Mouse (Mus musculus) frontal cortex, postnatal 25 days (tissue): ENCODE results near the gene Adamts1.

Experiments
- DNase-seq, 2 experiments: peaks; one replicate each; pipeline ENCODE4 v3.0.0; 2022; ENCODE audit warnings: low spot score in 2 of 2

The Adamts1 gene

DNA sequence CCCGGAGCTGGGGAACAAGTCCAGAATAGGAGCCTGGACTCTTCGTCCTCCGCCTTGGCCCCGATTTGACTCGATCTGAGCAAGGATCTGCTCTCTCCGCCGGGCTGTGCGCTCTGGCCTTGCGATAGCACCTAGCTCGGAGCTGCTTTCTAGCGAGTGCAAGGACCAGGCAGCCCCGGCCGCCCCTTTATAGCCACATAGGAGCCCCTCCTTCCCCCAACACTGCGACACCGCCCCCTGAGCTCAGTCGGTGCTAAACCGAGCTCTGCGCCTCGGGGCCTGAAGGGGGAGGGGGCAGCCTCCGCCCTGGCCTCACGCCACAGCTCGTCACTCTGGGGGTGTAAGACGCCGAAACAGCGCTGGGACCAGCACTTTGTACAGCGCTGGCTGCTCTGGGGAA is at the start of gene Adamts1:
TSS of gene Adamts1 (minus strand) at position 160 of the 400 bp plus-strand sequence.
- peak; percentile 29 to 43 for DNase-seq

- DNase-seq = no peak
Observed at GRCm38 (mm10) chr16:85827066-85827465, 24.2 kb upstream of the Adamts1 start.

DNA sequence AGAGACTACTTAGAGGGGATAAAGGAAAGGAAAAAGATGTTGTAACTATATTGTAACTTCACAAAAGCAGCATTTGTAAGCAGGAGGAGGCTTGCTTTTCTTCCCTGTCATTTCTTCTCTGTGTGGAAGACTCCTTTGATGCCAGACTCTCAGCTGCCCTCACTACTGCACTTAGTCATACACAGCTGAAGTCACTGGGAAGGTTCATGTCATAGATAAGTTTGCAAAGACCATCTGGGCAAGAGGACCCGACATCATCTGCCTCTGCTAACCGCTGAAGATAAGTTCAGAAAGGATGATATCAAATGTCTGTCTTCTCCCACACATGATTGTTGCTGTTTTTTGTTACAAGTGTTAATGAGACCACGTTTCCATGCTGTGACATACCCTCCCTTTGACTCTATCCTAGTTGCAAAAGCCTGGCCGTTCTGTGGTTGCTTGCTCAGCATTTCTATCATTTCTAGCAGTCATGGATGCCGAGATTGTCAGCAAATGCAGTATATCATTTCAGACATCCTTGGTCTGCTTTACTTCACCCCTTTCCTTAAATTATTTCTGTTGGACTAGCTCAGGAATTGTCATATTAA is 19.5 kb upstream of the Adamts1 start:
- no peak for DNase-seq

- no peak for DNase-seq
Observed at GRCm38 (mm10) chr16:85819808-85820458, 17.0 kb upstream of the Adamts1 start.

- DNase-seq = no peak
Observed at GRCm38 (mm10) chr16:85814116-85814515, 11.2 kb upstream of the Adamts1 start.

DNA sequence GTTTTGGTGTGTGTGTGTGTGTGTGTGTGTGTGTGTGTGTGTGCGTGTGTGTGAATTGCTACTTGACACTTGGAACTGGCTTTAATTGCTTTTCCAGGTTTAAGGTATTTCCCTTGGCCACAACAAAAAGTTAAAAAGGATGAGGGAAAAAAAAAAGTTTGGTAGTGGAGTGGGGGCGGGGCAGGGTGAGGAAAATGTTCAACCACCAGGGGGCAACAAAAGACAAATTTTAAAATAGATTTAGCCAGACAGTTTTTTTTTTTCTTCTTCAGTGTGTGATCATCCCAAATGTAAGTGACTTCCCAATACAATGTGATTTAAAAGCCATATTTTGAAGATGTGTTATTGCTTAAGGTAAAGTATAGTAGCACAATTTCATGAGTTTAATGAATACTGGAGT is 4.7 kb upstream of the Adamts1 start:
- DNase-seq = peak; percentile 49 to 51

GRCm38 (mm10) chr16:85807072-85807471 is 4.2 kb upstream of the Adamts1 start:
- DNase-seq = peak in 1 of 2 experiments; percentile 44

GRCm38 (mm10) chr16:85805581-85805980 is 2.7 kb upstream of the Adamts1 start:
- no peak for DNase-seq

- DNase-seq = no peak
Observed at GRCm38 (mm10) chr16:85803613-85804551, 969 bp upstream of the Adamts1 start.

DNA sequence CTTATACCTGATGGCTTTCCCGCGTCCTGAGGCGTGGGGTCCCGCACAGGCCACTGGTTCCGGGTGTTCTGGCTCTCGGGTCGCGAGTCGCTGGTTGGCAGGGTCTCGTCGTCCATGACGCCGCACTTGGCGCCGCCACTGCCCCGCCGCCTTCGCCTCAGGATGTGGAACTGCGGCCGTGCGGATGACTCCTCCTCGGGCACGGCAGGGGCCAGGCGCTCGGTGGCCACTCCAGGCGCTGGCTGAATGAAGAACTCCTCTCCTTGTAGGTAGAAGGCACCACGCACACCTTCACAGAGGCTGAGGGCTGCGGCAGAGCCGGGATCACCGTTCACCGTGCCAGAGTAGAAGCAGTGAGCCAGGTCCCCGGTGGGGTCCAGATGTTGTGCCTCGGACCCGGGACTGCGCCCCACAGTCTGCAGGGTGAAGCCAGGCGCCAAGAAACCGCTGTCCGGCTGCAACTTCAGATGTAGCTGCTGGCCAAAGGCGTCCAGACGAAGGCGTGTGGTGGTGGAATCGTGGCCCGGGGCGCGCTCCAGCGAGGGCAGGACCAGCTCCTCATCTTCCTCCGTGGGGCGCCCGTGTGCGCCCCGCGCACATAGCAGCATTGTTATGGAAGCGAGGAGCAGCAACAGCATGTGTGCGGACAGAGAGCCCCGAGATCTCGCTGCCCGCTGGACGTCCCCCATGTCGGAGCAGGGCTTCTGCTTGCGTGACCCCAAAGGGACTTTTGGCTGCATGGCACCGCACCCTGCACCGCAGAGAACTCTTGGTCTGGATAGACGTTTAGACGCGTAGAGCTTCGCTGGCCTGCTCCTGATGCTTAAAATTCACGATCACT is 722 bp downstream of the Adamts1 start:
- no peak for DNase-seq

DNA sequence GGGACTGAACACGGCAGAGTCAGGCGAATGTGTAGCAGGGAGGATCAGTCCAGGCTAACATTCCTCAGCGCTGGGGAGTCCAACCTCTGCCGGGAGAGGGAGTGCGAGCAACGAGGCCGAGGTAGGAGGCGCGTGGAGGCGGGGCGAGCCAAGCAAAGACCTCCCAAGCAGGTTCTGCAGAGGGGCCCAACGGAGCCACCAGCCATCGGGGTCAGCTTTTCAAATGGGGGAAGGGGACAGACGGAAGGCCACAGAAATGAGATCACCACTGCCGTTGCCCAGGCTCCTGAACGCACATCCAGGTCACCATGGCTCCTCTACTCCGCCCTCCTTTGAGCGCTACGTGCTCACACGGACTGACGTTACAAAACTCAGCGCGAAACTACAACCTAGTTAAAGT is 1.7 kb downstream of the Adamts1 start:
- DNase-seq = peak; percentile 31 to 62

- DNase-seq = peak; percentile 54 to 66
Observed at GRCm38 (mm10) chr16:85800691-85801090, 2.2 kb downstream of the Adamts1 start.

DNA sequence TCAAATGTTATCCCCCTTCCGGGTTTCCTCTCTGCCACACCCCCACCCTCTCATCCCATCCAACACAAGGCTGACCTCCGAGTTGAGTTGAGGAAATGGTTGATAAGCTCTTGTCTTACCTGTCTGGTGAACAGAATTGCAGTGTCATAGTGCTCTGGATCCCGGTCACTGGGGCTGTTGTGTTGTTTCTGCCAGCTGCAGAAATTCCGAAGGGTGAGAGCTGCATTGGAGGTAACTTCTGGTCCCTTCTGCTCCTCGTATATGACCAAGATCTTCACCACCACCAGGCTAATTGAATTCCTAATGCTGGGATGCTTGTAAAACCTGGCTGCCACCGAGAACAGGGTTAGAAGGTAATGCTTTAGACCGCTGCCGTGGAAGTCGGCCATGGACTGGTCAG is 2.9 kb downstream of the Adamts1 start:
- DNase-seq = no peak

DNA sequence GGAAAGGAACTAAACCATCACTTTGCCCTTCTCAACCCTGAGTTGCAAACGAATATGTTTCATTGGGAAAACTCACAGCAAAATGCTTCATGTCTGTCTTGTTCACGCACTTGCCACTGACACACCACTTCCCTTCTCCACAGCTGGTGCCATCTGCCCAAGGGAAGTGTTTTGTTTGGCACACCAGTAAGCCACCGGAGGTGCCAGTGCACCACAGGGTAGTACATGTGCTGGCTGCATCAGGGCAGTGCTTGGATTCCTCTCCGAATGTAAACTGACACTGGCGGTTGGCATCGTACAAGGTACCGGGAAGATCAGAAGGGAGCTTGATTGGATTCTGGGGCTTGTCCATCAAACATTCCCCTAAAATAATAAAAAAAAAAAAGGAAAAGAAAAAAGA is 4.6 kb downstream of the Adamts1 start:
- DNase-seq = no peak

- no peak for DNase-seq
Observed at GRCm38 (mm10) chr16:85797161-85797560, 5.8 kb downstream of the Adamts1 start.

- DNase-seq = no peak
Observed at GRCm38 (mm10) chr16:85795731-85796130, 7.2 kb downstream of the Adamts1 start.

- no peak for DNase-seq
Observed at GRCm38 (mm10) chr16:85793166-85793830, 9.6 kb downstream of the Adamts1 start.

GRCm38 (mm10) chr16:85781076-85781475 is 21.8 kb downstream of the Adamts1 start:
- DNase-seq = no peak

- no peak for DNase-seq
Observed at GRCm38 (mm10) chr16:85779775-85780174, 23.1 kb downstream of the Adamts1 start.

DNA sequence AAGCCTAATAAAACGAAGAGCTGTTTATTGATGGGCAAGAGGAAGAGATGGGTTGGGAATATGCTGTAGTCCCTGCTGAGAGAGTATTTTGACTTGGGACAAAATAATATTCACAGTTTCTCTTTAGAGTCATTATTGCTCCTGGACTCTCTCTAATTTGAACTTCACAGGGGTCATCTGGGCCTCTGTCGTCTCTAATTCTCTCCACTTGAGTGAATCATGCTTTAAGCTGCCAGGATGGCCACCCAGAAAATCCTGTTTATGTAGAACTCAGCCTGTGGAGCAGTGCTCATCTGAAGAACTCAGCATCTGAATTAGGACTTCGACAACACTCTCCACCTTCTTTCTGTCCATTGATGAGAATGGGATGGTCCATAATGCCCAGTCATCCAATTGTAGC is 30.6 kb downstream of the Adamts1 start:
- no peak for DNase-seq

GRCm38 (mm10) chr16:85767341-85767740 is 35.6 kb downstream of the Adamts1 start:
- DNase-seq = no peak
